Mouse (Mus musculus) Patski (cell line): ENCODE data around the gene Trim24. TPM values are rescaled to one million over a fixed set of nuclear protein-coding genes. Genes with fewer than 3 reads are reported as not detected.
A peak's percentile ranks its signal among the peaks of the same experiment; 100 is the strongest.

ENCODE experiments used
- ATAC-seq: fragments of 100-300 bp; one replicate; pipeline ENCODE4 v1.8.0; 2021
- CTCF ChIA-PET: fragments of 350-600 bp; sonication (Branson Sonifier 250); formaldehyde crosslinking; loops from one replicate; lab custom pipeline; 2022; ENCODE audit warnings: inconsistent platforms; lab: Charles Lee
- POLR2A ChIA-PET: fragments of 350-600 bp; sonication (Branson Sonifier 250); formaldehyde crosslinking; loops from one replicate; lab custom pipeline; 2022; ENCODE audit warnings: antibody characterized with exemption, inconsistent platforms; lab: Charles Lee
- DNase-seq: peaks from one replicate; pipeline ENCODE4 v3.0.0-alpha.2; 2011; ENCODE audit warnings: low read depth, low spot score
- H3K27me3 ChIP-seq: fragments of 371-371 bp; one replicate; pipeline ENCODE4 v1.5.1; 2021
- CTCF ChIP-seq: fragments of 100-300 bp; IDR thresholded peaks from one replicate; pipeline ENCODE4 v1.5.1; 2021
- in situ Hi-C: fragments of 300-500 bp; cut with MboI; formaldehyde crosslinking; loops from 3 replicates; pipeline ENCODE4 v1.11.1; 2018; ENCODE audit warnings: low pct_unique_long_range_greater_than_20kb, mixed read lengths
- polyA plus RNA-seq: library from polyadenylated mRNA; unstranded; gene quantifications from one replicate; pipeline ENCODE4 v1.2.3, GENCODE M21; 2021

Gene Trim24
- polyA plus RNA-seq, 1 experiment from 2014 or later = 20.0 TPM

GRCm38 (mm10) chr6:37863961-37864730, 6.5 kb upstream of the Trim24 start:
- ATAC-seq = no peak
- no peaks in the 10 kb centered on the region for H3K27me3 ChIP-seq
- TF ChIP-seq CTCF = no peak
- no peak for DNase-seq
- ChIA-PET CTCF (no interaction called here), POLR2A (no interaction called here)
- in situ Hi-C loops = no loop called here

- no peak for DNase-seq
- in situ Hi-C loops = no loop called here
- peak; percentile 55 for ATAC-seq
- H3K27me3 ChIP-seq = no peaks in the 10 kb centered on the region
- ChIA-PET CTCF (no interaction called here), POLR2A (no interaction called here)
- peak; percentile 31 for TF ChIP-seq CTCF
These were observed 683 bp downstream of the Trim24 start for GRCm38 (mm10) chr6:37871137-37871851.

- no peak for DNase-seq
- in situ Hi-C loops = no loop called here
- ChIA-PET CTCF (interaction anchor here (1.5 to 1.7 kb wide), 2 partner anchors 13 to 23 kb away, joined by 3 to 5 read pairs; no protein-coding TSS in a partner anchor), POLR2A (interaction anchor here (0.6 kb wide), 1 partner anchor 97 kb away, joined by 3 read pairs; no protein-coding TSS in a partner anchor)
- no peak for TF ChIP-seq CTCF
- H3K27me3 ChIP-seq = no peaks in the 10 kb centered on the region
- ATAC-seq = no peak
These were observed 2.2 kb downstream of the Trim24 start for GRCm38 (mm10) chr6:37872861-37873260.

- in situ Hi-C loops = no loop called here
- CTCF ChIA-PET = interaction anchor here (1.5 to 1.7 kb wide), 2 partner anchors 12 to 22 kb away, joined by 3 to 5 read pairs; no protein-coding TSS in a partner anchor
- POLR2A ChIA-PET = no interaction called here
- no peak for DNase-seq
- no peak for TF ChIP-seq CTCF
- ATAC-seq = no peak
- no peaks in the 10 kb centered on the region for H3K27me3 ChIP-seq
These were observed 3.1 kb downstream of the Trim24 start for GRCm38 (mm10) chr6:37873731-37874130.

GRCm38 (mm10) chr6:37878206-37878605, 7.6 kb downstream of the Trim24 start:
- in situ Hi-C loops = no loop called here
- ATAC-seq = no peak
- TF ChIP-seq CTCF = no peak
- no peak for DNase-seq
- H3K27me3 ChIP-seq = no peaks in the 10 kb centered on the region
- POLR2A ChIA-PET = no interaction called here
- CTCF ChIA-PET = no interaction called here

- in situ Hi-C loops = no loop called here
- DNase-seq (no peak), ATAC-seq (no peak)
- no peak for TF ChIP-seq CTCF
- CTCF ChIA-PET = interaction anchor here (0.7 kb wide), 1 partner anchor 13 kb away, joined by 3 read pairs; no protein-coding TSS in a partner anchor
- H3K27me3 ChIP-seq = no peaks in the 10 kb centered on the region
- POLR2A ChIA-PET = interaction anchor here (0.5 kb wide), 1 partner anchor 124 kb away, joined by 3 read pairs; no protein-coding TSS in a partner anchor
These were observed 10.0 kb downstream of the Trim24 start for GRCm38 (mm10) chr6:37880586-37880985.

- ChIA-PET CTCF (no interaction called here), POLR2A (no interaction called here)
- H3K27me3 ChIP-seq = no peaks in the 10 kb centered on the region
- in situ Hi-C loops = no loop called here
- no peak for ATAC-seq
- no peak for TF ChIP-seq CTCF
- DNase-seq = no peak
These were observed 23.0 kb downstream of the Trim24 start for GRCm38 (mm10) chr6:37893586-37893985.

- no peaks in the 10 kb centered on the region for H3K27me3 ChIP-seq
- ChIA-PET POLR2A (interaction anchor here (0.6 kb wide), 1 partner anchor 195 kb away, joined by 6 read pairs; no protein-coding TSS in a partner anchor), CTCF (interaction anchor here (1.1 to 1.2 kb wide), 3 partner anchors 10 to 31 kb away, joined by 3 to 4 read pairs (median 3); no protein-coding TSS in a partner anchor)
- in situ Hi-C loops = no loop called here
- ATAC-seq (peak; percentile 31), DNase-seq (no peak)
- no peak for TF ChIP-seq CTCF
These were observed 25.2 kb downstream of the Trim24 start for GRCm38 (mm10) chr6:37895646-37896435.

- no peak for TF ChIP-seq CTCF
- H3K27me3 ChIP-seq = no peaks in the 10 kb centered on the region
- in situ Hi-C loops = no loop called here
- POLR2A ChIA-PET = no interaction called here
- DNase-seq (no peak), ATAC-seq (no peak)
- CTCF ChIA-PET = no interaction called here
These were observed 29.6 kb downstream of the Trim24 start for GRCm38 (mm10) chr6:37900221-37900620.

- no peak for TF ChIP-seq CTCF
These were observed 31.2 kb downstream of the Trim24 start for GRCm38 (mm10) chr6:37901791-37902190.

More at GRCm38 (mm10) chr6:37901791-37902190, 31.2 kb downstream of the Trim24 start:
- DNase-seq = no peak
- in situ Hi-C loops = no loop called here
- ATAC-seq = no peak
- ChIA-PET CTCF (no interaction called here), POLR2A (no interaction called here)
- H3K27me3 ChIP-seq = no peaks in the 10 kb centered on the region
